Mouse (Mus musculus): ENCODE data around the gene Tmem120a.
A peak's percentile ranks its signal among the peaks of the same experiment; 100 is the strongest.

Gene Tmem120a

DNA sequence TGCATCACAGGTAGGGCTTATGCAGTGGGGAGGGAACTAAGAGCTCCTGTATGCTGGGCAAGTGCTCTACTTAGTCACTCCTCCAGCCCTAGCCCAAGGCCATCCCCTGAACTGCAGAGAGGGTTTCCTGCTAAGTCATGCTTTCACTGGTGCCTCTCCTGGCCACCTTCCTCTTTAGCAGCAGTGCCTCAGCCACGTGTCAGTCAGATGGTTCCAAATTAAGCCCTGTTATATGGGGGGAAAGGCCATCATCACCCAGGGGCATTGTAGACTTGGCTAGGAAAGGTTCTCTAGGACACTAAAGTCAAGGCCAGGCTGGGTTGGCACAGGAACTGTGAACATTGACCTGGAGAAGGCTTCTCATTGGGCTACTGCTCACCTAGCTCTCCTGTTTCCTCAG lies 36.4 kb downstream of the Tmem120a start:
- peak; percentile 33 for DNase-seq

DNA sequence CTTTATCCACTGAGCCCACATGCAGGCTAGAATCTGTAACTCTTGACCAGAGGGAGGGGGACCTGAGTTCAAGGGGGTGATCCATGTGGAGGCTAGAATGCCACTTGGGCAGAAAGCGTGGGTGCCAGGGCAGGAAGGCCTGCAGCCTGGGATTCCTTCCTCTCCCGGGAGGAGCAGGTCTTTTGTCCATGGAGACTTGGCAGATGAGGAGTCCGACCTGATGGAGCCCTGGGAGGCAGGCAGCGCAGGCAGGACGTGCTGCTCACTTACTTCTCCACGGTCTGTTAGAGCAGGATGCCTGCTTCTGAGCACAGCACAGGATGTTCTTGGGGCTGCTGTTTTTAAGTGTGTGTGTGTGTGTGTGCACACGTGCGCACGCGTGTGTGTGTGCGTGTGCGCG lies 37.2 kb downstream of the Tmem120a start:
- DNase-seq: no peak

DNA sequence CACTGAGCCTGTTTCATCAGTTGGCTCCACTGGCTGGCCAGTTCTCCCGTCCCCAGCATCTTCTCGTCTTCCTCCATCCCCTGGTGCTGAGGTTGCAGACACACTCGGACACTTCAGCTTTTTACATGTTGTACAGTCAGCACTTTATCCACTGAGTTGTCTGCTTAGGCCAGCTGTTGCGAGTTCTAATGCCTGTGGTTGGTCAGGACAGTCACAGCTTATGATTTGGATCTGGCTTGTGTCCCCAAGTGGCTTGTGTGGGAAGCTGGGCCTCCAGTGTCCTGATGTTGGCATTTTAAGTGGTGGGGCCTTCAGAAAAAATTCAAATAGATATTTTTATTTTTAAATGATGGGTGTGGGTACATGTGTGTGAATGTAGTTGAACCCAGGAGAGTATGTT lies 38.9 kb downstream of the Tmem120a start:
- no peak for DNase-seq

DNA sequence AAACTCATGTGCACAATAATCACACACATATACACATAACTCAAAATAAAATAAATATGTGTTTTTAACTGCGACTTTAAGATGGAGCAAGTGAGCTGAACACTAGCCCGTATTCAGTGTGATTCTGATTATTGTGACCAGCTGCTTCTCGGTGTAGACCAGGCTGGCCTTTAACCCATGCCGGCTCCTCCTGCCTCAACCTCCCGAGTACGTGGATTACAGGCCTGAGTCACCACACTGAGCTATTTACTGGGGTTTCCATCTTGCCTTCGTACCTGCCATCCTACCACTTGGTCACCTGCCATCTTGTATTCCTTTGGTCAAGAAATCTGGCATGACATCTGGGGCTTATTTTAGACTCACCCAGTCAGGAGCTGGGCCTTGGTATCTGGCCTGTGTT lies 40.8 kb downstream of the Tmem120a start:
- no peak for DNase-seq

DNA sequence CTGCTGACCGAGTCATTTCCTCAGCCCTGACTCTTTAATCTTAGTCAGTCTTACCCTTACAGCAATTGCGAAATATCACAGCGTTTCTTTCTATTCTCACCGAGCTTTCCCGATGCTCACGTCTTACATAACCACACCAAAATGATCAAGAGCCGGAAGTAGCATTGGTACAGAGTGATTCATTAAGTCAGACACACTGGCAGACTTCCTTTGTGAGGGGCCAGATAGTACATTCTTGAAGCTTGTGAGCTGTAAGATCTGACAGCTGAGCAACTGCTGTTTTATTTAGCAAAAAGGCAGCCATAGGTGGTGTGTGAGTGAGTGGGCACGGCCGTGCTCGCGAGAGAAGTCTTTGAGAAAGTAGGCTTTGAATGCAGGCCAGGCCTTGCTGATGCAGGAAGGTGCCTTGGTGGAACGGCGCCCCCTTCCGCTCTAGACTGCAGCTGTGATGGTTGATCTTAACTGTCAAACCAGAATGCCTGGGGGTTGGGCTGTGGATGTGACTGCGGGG lies 41.5 kb downstream of the Tmem120a start:
- peak; percentile 55 for DNase-seq

DNA sequence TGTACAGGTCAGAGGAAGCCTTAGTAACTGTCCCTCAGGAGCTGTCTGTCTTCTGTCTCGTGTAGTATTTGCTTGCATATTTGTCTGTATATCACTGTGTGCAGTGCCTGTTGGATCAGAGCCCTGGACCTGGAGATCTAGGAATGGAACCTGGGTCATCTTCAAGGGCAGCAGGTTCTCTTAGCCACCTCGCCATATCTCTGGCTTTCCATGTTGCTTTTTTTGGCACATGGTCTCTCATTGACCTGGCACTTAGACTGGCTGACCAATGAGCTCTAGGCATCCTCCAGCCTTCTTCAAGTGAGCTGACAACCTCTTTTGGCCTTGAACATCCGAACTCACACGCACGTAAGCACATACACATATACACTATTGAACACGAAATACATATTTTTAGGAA lies 42.1 kb downstream of the Tmem120a start:
- DNase-seq: no peak

DNA sequence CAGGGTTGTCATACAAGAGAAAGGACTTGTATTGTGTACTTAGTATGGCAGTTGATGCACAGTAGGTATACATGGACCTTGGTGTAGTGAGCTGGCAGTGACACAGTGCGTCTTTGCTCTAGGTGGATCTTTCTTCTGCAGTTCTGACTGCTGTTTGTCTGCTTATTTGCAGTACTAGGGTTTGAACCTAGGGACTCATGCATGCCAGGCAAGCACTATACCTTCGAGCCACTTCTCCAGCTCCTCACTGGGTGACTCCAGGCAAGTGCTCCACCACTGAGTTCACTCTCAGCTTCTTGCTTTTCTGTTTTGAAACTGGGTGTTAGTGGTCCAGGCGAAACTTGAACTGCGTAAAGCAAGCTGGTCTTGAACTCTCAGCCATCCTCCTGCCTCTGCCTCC lies 42.6 kb downstream of the Tmem120a start:
- no peak for DNase-seq

DNA sequence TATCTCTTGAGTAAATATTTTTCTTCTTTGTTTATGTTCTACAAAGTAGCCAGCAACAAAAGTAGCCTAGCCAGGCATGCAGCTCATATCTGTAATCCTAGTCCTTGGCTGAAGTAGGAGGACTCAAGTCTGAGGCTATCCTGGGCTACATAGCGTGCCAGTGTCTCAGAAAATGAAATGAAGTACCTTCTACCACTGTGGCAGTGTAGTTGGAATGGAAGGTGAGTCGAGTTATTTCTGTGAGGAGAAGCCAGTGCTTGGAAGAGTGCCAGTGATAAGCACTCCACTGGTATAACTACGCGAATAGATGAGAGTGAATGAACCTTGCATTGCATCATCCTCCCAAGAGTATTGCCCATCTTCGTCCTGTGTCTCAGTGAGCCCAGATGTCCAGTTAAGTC lies 46.5 kb downstream of the Tmem120a start:
- DNase-seq: no peak

DNA sequence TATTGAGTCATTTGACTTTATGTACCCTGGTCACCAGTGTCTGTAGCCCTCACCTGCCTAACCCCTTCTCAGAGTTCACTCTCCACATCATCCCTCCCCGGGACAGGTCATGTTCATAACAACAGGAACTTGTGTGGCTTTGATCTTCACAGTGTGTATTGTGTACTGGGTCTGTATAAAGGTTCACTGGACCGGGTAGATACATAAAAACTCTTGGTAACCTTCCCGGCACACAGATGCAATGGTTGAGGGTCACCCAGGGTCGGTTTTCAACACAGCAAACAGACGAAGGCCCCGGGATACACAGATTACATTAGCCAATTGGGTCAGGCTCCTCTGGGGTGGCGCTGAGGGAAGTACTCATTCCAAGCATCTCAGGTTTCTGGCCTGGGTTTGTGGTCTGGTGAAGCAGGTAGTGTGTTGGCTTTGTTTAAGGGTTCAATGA lies 48.9 kb downstream of the Tmem120a start:
- DNase-seq: no peak

DNA sequence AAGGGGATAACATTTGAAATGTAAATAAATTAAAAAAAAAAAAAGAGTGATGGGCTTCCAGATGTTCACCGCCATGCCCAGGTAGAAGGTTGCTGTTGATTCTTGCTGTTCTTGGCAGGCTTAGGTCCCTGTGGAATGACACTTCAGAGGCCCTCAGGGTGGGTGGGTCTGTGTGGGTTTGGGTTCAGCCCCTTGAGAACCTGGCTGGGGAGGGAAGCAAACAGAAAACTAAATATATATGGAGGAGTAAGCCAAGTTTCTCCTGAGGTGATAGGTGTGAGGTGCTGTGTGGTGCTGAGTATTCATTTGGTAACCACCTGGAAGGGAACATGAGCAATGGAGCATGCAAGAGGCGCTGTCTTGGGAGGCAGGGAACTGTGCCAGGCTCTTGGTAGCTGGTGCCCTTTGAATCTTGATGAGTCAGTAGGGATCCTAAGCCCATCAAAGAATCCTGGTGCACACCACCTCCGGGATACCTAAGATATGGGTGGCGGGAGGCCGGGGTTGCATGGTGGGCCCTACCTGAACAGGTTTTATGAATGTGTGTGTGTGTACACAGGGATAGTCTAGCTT lies 50.9 kb downstream of the Tmem120a start:
- DNase-seq: no peak

DNA sequence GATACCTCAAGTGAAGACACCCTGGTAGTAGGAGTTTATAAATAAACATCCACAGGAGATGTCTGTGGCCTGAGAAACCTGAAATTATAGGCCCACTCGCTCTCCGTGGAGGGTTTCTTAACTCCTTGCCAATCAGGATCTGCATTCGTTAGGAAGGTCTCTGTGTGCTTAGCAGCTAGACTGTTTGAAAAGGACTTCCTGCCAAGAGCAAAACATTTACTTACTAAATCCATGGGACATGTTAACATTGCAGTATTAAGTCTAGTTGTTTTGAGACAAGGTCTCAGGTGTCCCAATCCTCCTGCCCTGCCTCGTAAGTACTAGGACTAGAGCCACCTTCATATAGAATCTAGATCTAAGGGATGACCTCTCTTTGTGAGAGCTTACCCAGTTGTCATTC lies 53.0 kb downstream of the Tmem120a start:
- no peak for DNase-seq

DNA sequence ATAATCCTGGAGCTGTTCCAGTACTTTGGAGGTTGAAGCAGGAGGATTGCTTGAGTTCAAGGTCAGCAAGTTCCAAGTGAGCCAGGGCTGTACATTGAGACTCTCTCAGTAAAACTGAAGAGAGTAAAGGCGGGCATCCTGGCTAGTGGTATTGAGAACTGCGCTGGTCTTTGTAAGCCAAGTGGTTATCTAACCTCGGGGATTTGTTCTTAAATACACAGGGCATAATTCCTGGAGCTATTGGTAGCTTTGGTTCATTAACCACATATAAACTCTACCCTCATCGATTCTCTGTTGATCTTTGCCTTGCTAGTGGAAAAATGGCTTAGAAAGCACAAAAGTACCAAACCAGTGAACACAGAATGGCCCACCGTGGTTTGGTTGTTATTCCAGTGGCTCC lies 53.8 kb downstream of the Tmem120a start:
- DNase-seq: no peak

All from B cell, adult 2 months (primary cell).